Mouse (Mus musculus): Measurements from ENCODE around the gene Enox2.
"Not testable (repeated sequence)": the region's sequence is repeated elsewhere in the genome, so short reads cannot be mapped to it uniquely, and the experiment has no call there.

The Enox2 gene

GRCm38 (mm10) chrX:49287700-49288563 lies at the start of gene Enox2:
Gene Enox2 (minus strand): TSS chrX:49288259.
- peak; percentile 59 for DNase-seq (ENCODE audit: low read depth, low spot score)

- DNase-seq (ENCODE audit: low read depth, low spot score), result no peak
Observed at GRCm38 (mm10) chrX:49309496-49309895, 21.4 kb upstream of the Enox2 start.

- no peak for DNase-seq (ENCODE audit: low read depth, low spot score)
Observed at GRCm38 (mm10) chrX:49306659-49307058, 18.6 kb upstream of the Enox2 start.

- DNase-seq (ENCODE audit: low read depth, low spot score), result no peak
Observed at GRCm38 (mm10) chrX:49279918-49280586, 8.0 kb downstream of the Enox2 start.

- no peak for DNase-seq (ENCODE audit: low read depth, low spot score)
Observed at GRCm38 (mm10) chrX:49273487-49274042, 14.5 kb downstream of the Enox2 start.

DNA sequence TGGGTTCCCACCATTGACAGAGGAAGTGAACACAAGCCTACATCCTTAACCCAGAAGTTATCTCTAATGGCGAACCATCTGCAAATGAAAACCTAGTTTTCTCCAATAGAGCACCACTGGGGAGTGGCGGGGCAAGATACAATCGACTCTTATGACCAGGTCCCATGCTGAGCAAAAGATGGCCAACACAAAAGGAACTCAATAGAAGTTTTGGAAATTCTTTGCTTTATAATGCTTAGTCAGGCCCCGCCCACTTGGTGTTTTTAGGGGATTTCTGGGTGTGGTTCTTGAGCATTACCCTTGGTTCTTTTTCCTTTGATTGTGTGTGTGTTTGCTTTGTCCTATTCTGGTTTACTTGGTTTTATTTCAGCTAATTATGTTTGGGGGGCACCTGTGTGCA lies 37.2 kb downstream of the Enox2 start:
- no peak for DNase-seq (ENCODE audit: low read depth, low spot score)

- DNase-seq (ENCODE audit: low read depth, low spot score), result no peak
Observed at GRCm38 (mm10) chrX:49225792-49226426, 62.1 kb downstream of the Enox2 start.

DNA sequence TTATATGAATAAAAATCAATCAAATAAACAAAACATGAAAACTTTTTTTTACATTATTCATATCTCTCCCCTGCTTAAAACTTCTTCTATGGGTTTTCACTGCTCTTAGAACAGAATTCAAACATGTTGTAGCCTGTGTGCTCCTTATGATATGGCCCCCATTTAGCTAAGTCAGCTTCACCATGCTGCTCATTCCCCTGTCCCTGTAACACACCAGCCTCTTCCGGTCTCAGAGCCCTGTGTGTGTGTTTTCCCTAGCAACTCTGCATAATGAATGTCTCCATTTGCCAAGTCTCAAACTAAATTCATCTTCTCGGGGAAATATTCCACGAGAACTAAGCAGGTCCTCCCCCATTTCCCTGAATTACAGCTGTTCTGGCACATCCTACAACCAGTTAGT lies 71.6 kb downstream of the Enox2 start:
- no peak for DNase-seq (ENCODE audit: low read depth, low spot score)

DNA sequence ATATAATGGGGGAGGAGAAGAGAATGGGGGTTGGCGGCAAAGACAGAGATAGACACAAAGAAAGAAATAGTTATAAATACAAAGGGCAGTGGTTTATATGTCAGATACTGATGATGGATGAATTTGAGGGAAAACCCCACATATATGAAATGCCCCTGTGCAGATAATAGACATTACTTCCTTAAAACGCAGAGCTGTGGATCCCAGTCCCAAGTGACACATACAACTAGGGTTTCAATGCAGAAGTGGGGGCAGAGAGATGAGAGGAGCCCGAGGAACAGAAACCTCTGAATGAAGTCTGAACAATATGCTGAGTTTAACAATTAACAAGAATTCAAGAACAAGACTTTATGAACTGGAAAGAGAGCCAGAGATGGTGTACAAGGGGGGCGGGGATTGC lies 91.7 kb downstream of the Enox2 start:
- DNase-seq (ENCODE audit: low read depth, low spot score), result no peak

- no peak for DNase-seq (ENCODE audit: low read depth, low spot score)
Observed at GRCm38 (mm10) chrX:49181136-49181535, 106.9 kb downstream of the Enox2 start.

DNA sequence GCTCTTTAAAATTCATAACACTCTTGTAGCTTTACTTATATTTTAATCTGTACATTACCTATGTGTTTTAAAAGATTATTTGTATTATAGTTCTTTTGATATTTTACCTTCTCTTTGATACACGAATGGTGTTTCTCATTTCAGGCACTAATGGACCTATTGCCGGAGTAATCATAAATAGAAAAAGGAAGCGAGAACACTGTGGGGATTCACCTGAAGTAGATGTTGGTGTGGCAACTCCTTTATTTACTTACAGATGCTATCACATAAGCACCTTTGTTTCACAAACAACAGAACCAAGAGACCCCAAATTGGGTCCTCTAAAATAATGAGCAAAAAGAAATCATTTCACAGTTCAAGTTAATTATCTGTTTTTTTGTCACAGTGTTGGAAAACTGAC lies 109.4 kb downstream of the Enox2 start:
- no peak for DNase-seq (ENCODE audit: low read depth, low spot score)

GRCm38 (mm10) chrX:49154280-49154679 lies 133.8 kb downstream of the Enox2 start:
- DNase-seq (ENCODE audit: low read depth, low spot score), result no peak

DNA sequence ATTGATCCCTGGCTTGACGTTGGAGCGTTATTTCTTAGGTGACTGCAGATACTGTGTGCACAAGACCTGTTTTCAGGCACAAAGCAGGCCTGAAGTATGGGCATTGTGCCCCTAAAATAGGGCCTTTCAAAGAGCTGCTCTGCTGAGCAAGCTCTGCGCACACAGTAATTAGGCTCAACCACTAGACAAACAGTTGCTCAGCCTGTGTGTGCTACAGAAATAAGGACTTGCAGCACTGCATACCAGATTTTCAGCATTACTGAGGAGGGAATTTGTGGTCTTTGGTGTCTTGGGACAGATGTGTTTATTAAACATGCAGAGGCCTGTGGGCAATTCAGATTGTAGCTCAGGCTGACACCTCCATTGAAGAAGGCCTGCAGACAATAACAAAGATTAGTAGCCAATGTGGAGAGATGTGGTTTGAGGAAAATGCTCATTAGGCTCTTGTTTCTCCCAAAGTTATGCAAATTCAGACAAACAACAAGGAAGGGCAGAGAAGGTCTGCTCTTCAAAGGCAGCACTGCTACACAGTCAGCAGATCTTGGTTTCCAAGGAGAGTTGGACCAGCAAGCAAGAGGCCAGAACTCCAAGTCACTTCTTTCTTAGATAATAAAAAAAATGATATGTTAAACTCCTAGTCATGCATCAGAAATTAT lies 163.2 kb downstream of the Enox2 start:
- no peak for DNase-seq (ENCODE audit: low read depth, low spot score)

- no peak for DNase-seq (ENCODE audit: low read depth, low spot score)
Observed at GRCm38 (mm10) chrX:49116465-49116864, 171.6 kb downstream of the Enox2 start.

DNA sequence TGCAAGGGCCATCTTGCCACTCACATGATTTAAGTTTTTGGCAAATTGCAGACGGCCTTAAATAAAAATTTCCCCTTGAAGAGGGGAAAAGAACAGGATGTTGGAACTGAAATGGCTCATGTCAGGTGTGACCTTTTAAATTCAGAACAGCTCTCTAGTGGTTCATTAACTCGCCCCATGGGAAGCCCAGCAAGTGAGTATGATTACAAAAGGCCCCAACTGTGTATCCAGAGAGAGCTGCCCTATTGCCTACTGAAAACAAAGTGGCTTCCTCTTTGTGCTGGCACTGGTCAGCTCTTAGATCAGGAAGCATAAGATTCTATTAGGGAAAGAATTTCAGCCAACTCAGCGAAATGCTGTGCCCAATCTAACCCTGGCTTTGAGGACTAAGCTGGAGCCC lies 175.6 kb downstream of the Enox2 start:
- DNase-seq (ENCODE audit: low read depth, low spot score), result no peak

DNA sequence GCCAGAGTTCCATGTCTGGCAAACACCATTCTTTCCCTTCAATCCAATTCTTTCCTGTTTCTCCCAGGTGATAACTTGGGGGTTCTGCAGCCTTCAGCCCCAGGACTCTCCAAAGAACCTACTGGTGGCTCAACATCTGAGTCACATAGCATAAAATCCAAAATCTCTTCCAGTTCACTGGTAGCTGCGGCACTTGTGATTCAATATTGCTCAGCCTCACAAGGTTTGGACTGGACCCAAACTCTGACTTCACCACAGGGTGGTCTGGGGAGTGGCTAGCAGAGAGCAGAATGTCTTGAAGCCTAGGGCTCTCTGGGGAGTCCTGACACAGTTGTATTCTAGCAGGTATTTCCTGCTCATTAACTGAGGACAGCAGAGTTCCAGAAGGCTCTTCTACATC lies 187.5 kb downstream of the Enox2 start:
- DNase-seq (ENCODE audit: low read depth, low spot score), result not testable (repeated sequence)

DNA sequence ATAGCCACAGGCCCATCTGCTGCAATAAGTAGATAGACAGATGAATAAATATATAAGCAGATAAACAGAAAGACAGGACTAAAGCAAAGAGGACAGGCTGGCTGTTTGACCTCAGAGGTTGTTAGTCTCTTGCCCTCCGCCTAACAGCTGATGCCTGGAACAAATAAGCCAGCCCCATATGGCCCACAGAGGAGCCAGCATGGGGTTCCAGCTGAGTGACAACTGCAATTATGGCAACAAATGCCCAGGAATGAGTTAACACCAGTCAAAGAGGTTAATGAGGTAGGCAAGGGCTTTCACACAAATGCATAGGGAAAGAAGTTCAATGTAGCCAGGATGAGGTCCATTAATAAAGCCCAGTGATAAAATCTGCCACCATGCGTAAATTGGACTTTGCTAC lies 191.8 kb downstream of the Enox2 start:
- DNase-seq (ENCODE audit: low read depth, low spot score), result no peak

DNA sequence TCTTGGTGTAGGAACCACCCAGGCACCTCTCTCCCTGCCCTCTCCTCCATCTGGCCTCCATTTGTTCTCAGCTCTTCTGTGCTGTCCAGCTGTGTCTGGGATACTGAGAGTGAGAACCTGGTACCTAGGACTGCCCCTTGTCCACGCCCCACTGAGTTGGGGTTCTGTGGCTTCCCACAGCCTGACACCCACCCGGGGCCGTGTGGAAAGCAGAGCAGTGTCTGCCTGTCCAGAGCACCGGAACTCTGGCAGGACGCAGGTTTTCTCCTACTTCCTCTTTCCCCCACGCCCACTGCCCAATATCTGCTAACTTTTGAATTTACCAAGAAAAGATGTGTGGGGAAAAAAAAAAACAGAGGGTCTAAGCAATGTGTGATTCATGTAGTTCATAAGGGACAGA lies 213.0 kb downstream of the Enox2 start:
- DNase-seq (ENCODE audit: low read depth, low spot score), result no peak

GRCm38 (mm10) chrX:49073563-49073962 lies 214.5 kb downstream of the Enox2 start:
- no peak for DNase-seq (ENCODE audit: low read depth, low spot score)

DNA sequence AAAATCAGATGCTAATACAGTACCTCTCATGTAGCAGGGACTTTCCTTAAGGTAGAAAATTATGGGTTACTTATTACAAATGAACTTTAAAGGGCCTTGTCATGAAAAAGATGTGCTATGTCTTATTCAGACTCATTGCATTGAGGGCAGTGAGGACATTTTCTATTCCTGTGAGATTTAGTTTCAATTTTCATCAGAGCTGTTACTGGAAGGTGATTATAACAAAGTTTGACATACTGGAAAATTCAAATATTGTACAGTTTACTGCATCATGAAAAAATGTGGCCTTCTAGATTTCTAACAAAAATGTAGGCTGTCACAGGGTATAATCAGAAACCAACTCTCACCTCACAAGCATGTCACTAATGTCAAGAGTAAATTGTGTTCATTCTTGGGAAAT lies 242.9 kb downstream of the Enox2 start:
- DNase-seq (ENCODE audit: low read depth, low spot score), result no peak

DNA sequence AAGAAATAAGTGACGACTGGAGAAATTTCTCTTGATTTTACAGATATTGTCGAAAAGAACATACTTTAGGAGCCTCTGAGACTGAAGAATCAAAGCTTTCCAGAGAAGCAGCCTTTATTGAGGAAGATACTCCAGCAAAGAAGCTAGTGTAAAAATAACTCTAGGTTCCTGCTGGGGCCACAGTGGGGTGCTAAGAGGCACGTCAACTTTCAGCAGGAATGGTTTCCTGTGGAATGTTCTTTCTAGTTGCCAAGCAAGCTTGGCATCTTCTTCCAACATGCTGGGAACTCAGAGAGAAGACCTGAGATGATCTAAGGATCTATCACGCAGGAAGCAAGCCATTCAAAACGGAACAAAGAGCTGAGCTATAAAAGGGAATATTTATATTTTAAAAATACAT lies 278.3 kb downstream of the Enox2 start:
- no peak for DNase-seq (ENCODE audit: low read depth, low spot score)

DNA sequence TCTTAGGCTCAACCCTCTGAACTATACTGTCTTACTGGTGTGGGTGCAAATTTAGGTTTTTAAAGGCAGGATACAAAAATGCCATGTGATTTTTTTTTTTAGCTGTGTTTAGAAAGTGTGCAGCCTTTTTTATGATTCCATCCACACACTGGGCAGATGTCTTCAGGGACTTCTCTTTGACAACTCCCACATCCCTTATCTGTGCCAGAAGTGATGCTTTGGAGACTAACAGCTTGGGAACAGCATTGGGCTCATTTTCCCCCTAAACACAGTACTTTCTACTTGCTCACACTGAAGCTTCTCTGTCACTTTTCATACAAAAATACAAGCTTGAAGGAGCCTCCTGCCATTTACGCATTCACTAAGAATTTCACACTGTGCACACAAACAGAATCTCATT lies 282.4 kb downstream of the Enox2 start:
- DNase-seq (ENCODE audit: low read depth, low spot score), result no peak
